Mouse (Mus musculus) urinary bladder, postnatal 10 days (tissue): ENCODE results near the gene Ak9.
"Not testable (repeated sequence)": the region's sequence is repeated elsewhere in the genome, so short reads cannot be mapped to it uniquely, and the experiment has no call there.

Source experiments
- DNase-seq: peaks from one replicate; pipeline ENCODE4 v3.0.0; 2022; ENCODE audit warnings: low spot score

Ak9 gene

GRCm38 (mm10) chr10:41332533-41333043 lies 28.8 kb downstream of the Ak9 start:
- no peak for DNase-seq

DNA sequence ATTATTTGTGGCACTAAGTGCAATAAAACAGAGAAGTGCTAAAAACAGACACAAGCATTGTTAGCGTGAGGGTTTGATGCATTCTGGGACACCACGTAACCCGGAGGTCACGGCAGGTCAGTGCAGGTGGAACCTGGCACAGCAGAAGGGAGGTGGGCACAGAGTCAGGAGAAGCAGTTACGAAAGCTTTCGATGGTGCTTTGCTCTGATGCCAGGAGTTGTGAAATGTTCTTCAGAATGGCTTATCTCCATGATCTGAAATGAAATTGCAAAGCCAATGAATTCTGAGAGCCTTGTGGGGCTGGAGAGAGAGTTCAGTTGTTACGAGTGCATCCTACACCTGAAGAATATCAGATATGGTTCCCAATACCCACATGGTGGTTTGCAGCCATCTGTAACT lies 37.6 kb downstream of the Ak9 start:
- no peak for DNase-seq

DNA sequence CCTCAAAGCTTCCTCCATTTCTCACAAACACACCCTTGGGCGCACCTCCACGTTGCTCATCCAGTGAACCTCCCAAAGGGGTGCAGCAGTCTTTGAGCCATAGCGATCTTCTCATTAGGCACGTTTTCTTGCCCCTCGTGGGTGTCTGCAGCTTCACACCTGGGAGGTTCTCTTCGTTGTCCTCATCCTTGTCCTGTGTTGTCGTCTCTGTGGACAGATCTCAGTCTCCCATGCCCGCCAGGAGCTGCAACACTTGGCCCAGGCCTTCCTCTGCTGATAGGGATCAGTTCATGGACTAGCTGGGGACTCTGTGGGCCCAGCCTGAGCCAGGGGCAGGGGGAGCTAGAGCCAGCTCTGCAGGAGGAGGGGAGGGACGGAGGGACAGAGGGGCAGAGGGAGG lies 61.3 kb downstream of the Ak9 start:
- no peak for DNase-seq

DNA sequence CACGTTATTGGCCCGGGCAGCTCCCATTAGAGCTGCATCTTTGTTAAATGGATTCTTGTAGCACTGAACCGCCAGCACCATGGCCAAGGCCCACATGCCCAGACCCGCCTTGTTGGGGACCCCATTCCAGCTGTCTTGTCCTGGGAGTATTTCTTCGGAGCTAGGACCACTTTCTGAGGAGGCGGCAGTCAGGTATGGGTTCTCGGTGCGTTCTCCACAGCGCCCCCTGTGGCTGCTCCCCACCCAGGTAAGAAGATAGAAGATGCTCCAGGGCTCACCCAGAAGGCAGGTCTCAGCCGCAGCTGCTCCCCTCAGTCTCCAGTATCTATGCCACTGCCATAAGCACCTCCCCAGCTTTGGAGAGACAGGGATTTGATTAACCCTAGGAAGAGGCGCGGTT lies 76.7 kb downstream of the Ak9 start:
- no peak for DNase-seq

DNA sequence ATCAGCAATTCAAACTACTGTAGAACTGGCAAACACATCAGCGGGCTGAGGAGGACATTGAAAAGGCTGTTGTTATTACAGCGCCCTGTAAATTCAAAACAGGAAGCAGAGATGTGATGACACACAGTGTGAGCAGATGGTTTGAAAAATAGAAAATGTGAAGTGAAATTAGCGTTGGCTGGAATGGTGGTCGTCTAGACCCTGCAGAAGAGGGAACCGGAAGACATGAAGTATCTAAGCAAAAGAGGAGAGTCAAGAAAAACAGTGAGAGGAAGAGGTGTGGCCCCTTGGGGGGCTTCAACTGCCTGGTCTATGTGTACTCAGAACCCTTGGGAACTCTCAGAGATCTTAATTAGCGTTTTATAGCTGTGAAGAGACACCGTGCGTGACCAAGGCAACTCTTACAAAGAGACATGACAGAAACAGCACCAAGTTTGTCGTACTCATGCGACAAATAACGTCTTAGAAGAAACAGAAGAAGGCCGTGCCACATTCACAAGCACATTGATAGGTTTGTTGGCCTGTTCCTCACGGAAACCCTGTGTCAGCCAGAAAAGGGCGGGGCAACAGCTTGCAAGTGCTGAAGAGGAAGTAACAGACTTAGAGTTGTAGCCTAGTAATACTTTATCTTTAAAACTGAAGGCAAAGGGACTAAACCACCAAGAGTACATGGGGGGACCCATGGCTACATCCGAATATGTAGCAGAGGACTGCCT lies 81.9 kb downstream of the Ak9 start:
- DNase-seq: no peak

DNA sequence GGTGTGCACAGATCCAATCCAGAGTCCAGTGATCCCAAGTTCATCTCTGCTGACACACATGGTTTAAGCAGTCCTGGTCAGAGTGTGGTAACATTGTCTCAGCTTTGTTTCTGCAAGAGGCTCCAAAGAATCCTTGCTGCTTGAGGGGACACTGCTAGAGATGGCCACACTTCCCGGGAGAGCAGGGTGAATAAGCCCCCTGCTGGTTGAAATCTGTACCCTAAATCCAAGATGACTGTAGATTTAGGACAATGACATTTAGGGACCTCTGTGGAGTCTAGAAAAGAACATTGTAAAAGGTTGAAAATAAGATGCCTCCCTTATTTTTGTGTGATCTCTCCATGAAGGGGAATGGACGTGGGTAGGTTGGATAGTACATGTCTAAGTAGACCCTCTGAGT lies 89.8 kb downstream of the Ak9 start:
- no peak for DNase-seq

DNA sequence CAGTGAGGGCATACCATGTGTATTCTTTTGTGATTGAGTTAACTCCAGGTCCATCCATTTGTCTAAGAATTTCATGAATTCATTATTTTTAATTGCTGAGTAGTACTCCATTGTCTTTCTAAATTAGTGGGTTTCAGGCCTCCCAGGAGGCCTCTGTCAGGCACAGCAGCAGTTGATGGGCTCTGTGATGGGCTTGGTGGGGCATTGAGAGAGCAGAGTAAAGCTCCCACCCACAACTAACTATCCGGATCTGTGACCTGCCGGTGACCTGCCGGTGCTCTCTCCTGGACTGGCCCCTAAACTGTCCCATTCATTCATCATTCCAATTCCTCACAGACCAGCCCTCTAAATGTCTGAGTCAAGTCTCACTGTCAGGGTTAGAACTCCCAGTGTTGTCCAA lies 97.3 kb downstream of the Ak9 start:
- no peak for DNase-seq

DNA sequence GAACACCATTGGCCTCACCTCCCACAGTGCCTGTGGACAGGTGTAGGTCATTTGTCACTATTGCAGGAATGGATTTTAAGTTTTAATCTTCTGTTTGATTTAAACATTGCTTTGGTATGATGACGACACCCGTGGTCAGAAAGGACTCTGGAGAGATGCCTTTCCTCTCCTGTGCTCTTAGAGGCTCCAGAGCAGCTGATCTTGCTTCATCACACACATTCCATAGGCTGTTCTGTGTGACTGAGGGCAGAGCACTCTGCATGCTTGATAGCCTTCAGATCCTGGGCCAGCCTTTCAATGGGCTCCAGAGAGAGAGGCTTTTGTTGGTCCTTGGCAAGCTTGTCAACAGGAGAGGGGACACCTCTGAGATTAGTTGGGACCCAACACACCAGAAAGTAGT lies 99.6 kb downstream of the Ak9 start:
- DNase-seq: no peak

DNA sequence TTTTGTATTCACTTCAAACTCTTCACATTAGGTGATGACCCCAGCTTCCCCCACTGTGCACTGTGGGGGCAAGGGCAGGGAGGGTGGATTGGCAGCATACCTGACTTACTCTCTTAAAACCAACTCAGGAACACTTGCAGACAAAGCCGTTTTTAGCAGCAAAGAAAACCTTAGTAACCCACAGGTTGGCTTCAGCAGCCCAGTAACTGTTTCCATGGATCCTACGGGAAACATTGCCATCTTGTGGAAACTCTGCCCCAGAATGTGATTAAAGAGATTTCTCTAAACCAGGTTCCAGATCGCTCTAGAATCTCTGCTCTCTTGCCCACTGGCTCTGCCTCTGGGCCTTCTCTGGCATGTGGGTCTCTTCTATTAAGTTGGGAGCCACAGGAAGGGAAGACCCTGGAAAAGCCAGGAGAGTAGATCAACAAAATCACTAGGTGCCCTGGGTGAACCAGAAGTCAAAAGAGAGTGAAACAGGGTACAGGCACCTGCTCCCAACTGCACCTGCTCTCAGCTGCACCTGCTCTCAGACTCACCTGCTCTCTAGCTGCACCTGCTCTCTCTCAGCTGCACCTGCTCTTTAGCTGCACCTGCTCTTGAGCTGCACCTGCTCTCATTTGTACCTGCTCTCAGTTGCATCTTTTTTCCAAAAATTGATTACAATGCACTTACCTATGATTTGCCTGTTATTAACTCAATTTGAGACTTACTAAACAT lies 100.3 kb downstream of the Ak9 start:
- no peak for DNase-seq

- not testable (repeated sequence) for DNase-seq
Measured at GRCm38 (mm10) chr10:41410176-41410575, 106.4 kb downstream of the Ak9 start.

GRCm38 (mm10) chr10:41410821-41411220 lies 107.0 kb downstream of the Ak9 start:
- not testable (repeated sequence) for DNase-seq

DNA sequence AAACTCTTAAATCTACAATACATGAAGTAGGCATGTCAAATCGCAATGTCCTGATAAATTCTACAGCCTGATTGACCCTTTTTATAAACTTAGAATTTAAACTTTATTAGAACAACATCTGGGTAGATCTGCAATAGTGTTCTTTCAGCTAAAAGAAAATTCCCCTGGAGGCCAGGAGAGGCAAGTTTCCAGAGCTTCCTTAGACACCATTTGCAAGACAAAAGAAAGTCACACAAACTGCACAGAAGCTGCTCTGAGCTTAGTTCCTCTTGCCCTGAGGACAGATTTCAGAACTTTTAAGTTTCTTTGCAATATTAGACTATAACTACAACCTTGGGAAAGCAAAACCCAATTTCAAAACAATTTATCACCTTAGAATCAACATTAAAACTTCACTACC lies 109.7 kb downstream of the Ak9 start:
- DNase-seq: not testable (repeated sequence)

DNA sequence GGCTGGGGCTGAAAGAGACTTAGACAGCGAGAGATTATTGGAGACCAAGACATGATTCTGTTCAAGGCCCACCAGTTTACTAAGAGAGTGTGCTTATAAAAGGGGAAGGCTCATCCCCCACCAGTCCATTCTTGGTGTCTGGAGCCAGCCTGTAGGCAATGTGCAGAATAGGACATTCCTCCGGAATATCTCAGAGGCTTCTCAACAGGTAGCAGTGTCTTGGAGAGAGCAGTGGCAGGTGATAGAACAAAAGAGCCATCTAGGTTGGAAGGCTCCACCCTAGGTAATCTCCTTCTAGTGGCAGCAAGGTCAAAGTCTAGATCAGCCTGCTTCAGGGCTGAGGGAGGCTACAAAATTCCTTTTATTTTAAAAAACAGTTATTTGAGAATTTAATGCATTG lies 111.6 kb downstream of the Ak9 start:
- not testable (repeated sequence) for DNase-seq

DNA sequence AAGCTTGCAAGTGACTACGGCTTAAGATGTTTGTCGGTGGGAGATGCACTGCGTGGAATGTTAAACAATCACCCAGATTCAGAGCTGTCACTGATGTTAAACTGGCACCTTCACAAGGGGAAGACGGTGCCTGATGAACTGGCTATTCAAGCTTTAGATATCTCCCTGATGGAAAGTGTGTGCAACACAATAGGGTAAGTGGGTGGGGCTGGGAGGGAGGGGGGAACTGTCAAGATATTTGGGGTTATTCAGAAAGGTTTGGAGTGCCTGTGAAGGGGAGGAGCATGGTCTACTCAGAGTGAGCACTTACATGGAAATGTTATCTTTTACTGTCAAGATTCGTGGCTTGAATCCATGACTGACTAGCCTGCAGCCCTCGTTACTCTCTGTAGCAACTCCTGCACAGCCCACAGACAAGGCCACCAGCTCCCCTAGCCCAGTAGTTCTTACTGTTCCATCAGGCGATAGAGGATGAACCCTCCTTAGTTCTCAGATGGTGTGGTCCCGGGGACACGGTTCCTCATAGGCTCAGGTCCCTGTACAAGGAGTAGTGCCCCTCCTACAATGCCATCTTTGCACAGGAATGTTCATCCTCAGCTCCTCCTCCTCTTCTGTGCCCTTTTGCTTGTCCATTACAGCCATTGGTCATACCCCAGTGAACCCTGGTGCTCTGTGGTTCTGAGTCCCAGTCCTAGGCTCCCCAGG lies 116.9 kb downstream of the Ak9 start:
- no peak for DNase-seq

DNA sequence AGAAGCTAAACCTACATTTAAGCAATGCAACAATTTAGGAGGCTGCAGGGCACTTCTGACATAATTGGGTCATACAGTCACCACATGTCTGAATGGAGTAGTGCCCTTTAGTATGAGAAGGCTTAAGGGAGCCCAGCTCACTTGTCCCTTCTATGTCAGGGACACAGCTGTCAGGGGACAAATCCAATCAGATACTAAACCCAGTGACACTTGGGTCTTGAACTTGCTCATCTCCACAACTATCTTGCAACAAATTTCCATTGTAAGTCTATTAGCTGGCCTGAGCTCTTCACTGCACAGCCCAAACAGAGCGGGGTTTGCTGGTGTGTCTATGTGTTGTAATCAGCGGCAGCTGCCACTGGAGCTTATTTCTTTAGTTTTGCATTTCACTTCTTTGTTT lies 119.9 kb downstream of the Ak9 start:
- no peak for DNase-seq

DNA sequence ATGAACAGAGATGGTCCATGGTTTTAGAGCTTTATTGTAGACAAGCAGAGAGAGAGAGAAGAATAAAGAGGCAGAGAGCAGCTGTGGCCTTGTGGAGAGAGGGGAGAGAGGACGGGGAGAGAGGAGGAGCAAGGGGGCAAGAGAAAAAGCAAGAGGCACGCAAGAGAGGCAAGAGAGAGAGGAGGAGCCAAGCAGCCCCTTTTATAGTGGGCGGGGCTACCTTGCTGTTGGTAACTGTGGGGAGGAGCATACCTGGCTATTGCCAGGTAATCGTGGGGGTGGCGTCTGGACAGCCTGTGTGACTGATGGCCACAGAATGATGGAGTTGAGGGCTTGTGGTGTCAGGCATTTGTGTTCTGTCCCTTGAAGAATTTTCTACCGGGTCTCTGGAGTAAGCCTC lies 122.6 kb downstream of the Ak9 start:
- DNase-seq: no peak

DNA sequence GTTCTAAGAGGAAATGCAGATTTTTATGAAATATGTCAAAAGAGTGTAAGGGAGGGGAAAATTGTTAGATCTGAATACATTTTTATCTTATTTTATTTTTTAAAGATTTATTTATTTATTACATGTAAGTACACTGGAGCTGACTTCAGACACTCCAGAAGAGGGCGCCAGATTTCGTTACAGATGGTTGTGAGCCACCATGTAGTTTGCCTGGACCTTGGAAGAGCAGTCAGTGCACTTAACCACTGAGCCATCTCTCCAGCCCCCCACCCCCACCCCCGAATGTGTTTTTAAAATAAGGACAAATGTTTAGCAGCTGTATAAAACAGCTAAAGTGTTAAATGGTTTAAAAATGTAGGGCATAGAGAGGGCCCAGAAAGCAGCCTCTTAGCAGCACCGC lies 130.8 kb downstream of the Ak9 start:
- DNase-seq: no peak

GRCm38 (mm10) chr10:41435141-41435540 lies 131.4 kb downstream of the Ak9 start:
- no peak for DNase-seq

- no peak for DNase-seq
Measured at GRCm38 (mm10) chr10:41448216-41448615, 144.4 kb downstream of the Ak9 start.

GRCm38 (mm10) chr10:41449684-41450083 lies 145.9 kb downstream of the Ak9 start:
- DNase-seq: no peak

- peak; percentile 71 for DNase-seq
Measured at GRCm38 (mm10) chr10:41450137-41450670, 146.4 kb downstream of the Ak9 start, which contains the start of gene Zbtb24. Gene Zbtb24 (plus strand): TSS chr10:41450383.

- no peak for DNase-seq
Measured at GRCm38 (mm10) chr10:41450780-41451522, 147.2 kb downstream of the Ak9 start.
